Mouse (Mus musculus): ENCODE data around the gene Klf1. TPM values are rescaled to one million over a fixed set of nuclear protein-coding genes. Genes with fewer than 3 reads are reported as not detected.

The Klf1 gene
- total RNA-seq, 2 experiments from 2014 or later = 197 to 228 TPM

Other genes with a start within 250 kb of the Klf1 start
Only the 30 nearest of the 33 such genes appear.
- gene Trmt1, start 215.6 kb upstream of the Klf1 start, total RNA-seq (2014; fragmentation: Nextera tagmentation) = 170 and 181 TPM in 2 replicates
- gene Trmt1, start 215.6 kb upstream of the Klf1 start, total RNA-seq (2017) = 94.9 and 126 TPM in 2 replicates
- 71.6 and 76.7 TPM in 2 replicates for gene Nacc1, start 214.1 kb upstream of the Klf1 start, total RNA-seq (2014; fragmentation: Nextera tagmentation)
- gene Nacc1, start 214.1 kb upstream of the Klf1 start, total RNA-seq (2017) = 35.8 and 51.5 TPM in 2 replicates
- 44.2 and 65.2 TPM in 2 replicates for gene Lyl1, start 200.5 kb upstream of the Klf1 start, total RNA-seq (2014; fragmentation: Nextera tagmentation)
- 9.5 and 10.1 TPM in 2 replicates for gene Lyl1, start 200.5 kb upstream of the Klf1 start, total RNA-seq (2017)
- 25.7 and 28.1 TPM in 2 replicates for gene G430095P16Rik, start 178.9 kb upstream of the Klf1 start, total RNA-seq (2014; fragmentation: Nextera tagmentation)
- 8.2 and 11.4 TPM in 2 replicates for gene G430095P16Rik, start 178.9 kb upstream of the Klf1 start, total RNA-seq (2017)
- gene Nfix, start 101.6 kb upstream of the Klf1 start, total RNA-seq (2014; fragmentation: Nextera tagmentation) = 73.4 and 79.7 TPM in 2 replicates
- gene Nfix, start 101.6 kb upstream of the Klf1 start, total RNA-seq (2017) = 13.3 and 26.0 TPM in 2 replicates
- gene Dand5, start 79.1 kb upstream of the Klf1 start, total RNA-seq (2014; fragmentation: Nextera tagmentation) = 4.7 TPM in 2 replicates
- 3.5 and 3.7 TPM in 2 replicates for gene Dand5, start 79.1 kb upstream of the Klf1 start, total RNA-seq (2017)
- gene Gadd45gip1, start 70.4 kb upstream of the Klf1 start, total RNA-seq (2014; fragmentation: Nextera tagmentation) = 28.3 and 31.1 TPM in 2 replicates
- 53.1 and 61.8 TPM in 2 replicates for gene Gadd45gip1, start 70.4 kb upstream of the Klf1 start, total RNA-seq (2017)
- gene Rad23a, start 61.3 kb upstream of the Klf1 start, total RNA-seq (2014; fragmentation: Nextera tagmentation) = 94.8 and 151 TPM in 2 replicates
- gene Rad23a, start 61.3 kb upstream of the Klf1 start, total RNA-seq (2017) = 38.4 and 43.7 TPM in 2 replicates
- gene Calr, start 55.0 kb upstream of the Klf1 start, total RNA-seq (2014; fragmentation: Nextera tagmentation) = 286 and 320 TPM in 2 replicates
- 1,361 and 1,527 TPM in 2 replicates for gene Calr, start 55.0 kb upstream of the Klf1 start, total RNA-seq (2017)
- 101 and 104 TPM in 2 replicates for gene Farsa, start 44.9 kb upstream of the Klf1 start, total RNA-seq (2014; fragmentation: Nextera tagmentation)
- gene Farsa, start 44.9 kb upstream of the Klf1 start, total RNA-seq (2017) = 151 and 153 TPM in 2 replicates
- gene Syce2, start 29.8 kb upstream of the Klf1 start, total RNA-seq (2014; fragmentation: Nextera tagmentation) = 101 and 135 TPM in 2 replicates
- gene Syce2, start 29.8 kb upstream of the Klf1 start, total RNA-seq (2017) = 98.9 and 102 TPM in 2 replicates
- 34.7 and 51.0 TPM in 2 replicates for gene Gcdh, start 8.0 kb upstream of the Klf1 start, total RNA-seq (2014; fragmentation: Nextera tagmentation)
- gene Gcdh, start 8.0 kb upstream of the Klf1 start, total RNA-seq (2017) = 37.0 and 42.9 TPM in 2 replicates
- gene Dnase2a, start 6.6 kb downstream of the Klf1 start, total RNA-seq (2014; fragmentation: Nextera tagmentation) = 29.1 and 38.8 TPM in 2 replicates
- 26.7 and 42.2 TPM in 2 replicates for gene Dnase2a, start 6.6 kb downstream of the Klf1 start, total RNA-seq (2017)
- 0.45 TPM in 1 of 2 replicates, not detected in the other for gene Mast1, start 35.4 kb downstream of the Klf1 start, total RNA-seq (2014; fragmentation: Nextera tagmentation)
- 0.42 TPM in 1 of 2 replicates, not detected in the other for gene Mast1, start 35.4 kb downstream of the Klf1 start, total RNA-seq (2017)
- not detected in 2 replicates for gene Rtbdn, start 45.1 kb downstream of the Klf1 start, total RNA-seq (2014; fragmentation: Nextera tagmentation)
- not detected in 2 replicates for gene Rtbdn, start 45.1 kb downstream of the Klf1 start, total RNA-seq (2017)
- gene Gm49661, start 67.5 kb downstream of the Klf1 start, total RNA-seq (2014; fragmentation: Nextera tagmentation) = not detected in 2 replicates
- not detected in 2 replicates for gene Gm49661, start 67.5 kb downstream of the Klf1 start, total RNA-seq (2017)
- gene Prdx2, start 67.7 kb downstream of the Klf1 start, total RNA-seq (2014; fragmentation: Nextera tagmentation) = 898 and 1,004 TPM in 2 replicates
- gene Prdx2, start 67.7 kb downstream of the Klf1 start, total RNA-seq (2017) = 1,011 and 1,021 TPM in 2 replicates
- 198 and 202 TPM in 2 replicates for gene Rnaseh2a, start 67.8 kb downstream of the Klf1 start, total RNA-seq (2014; fragmentation: Nextera tagmentation)
- gene Rnaseh2a, start 67.8 kb downstream of the Klf1 start, total RNA-seq (2017) = 119 and 151 TPM in 2 replicates
- gene Junb, start 76.8 kb downstream of the Klf1 start, total RNA-seq (2014; fragmentation: Nextera tagmentation) = 4.1 and 8.0 TPM in 2 replicates
- 57.8 and 74.2 TPM in 2 replicates for gene Junb, start 76.8 kb downstream of the Klf1 start, total RNA-seq (2017)
- 7.7 and 9.6 TPM in 2 replicates for gene Hook2, start 88.7 kb downstream of the Klf1 start, total RNA-seq (2014; fragmentation: Nextera tagmentation)
- gene Hook2, start 88.7 kb downstream of the Klf1 start, total RNA-seq (2017) = 11.0 and 19.9 TPM in 2 replicates
- not detected in 2 replicates for gene Best2, start 112.6 kb downstream of the Klf1 start, total RNA-seq (2014; fragmentation: Nextera tagmentation)
- not detected in 2 replicates for gene Best2, start 112.6 kb downstream of the Klf1 start, total RNA-seq (2017)
- 77.3 and 82.3 TPM in 2 replicates for gene Asna1, start 123.4 kb downstream of the Klf1 start, total RNA-seq (2014; fragmentation: Nextera tagmentation)
- gene Asna1, start 123.4 kb downstream of the Klf1 start, total RNA-seq (2017) = 48.6 and 73.5 TPM in 2 replicates
- gene Trir, start 124.9 kb downstream of the Klf1 start, total RNA-seq (2014; fragmentation: Nextera tagmentation) = 137 and 159 TPM in 2 replicates
- gene Trir, start 124.9 kb downstream of the Klf1 start, total RNA-seq (2017) = 342 and 455 TPM in 2 replicates
- gene Tnpo2, start 135.0 kb downstream of the Klf1 start, total RNA-seq (2014; fragmentation: Nextera tagmentation) = 42.2 and 68.5 TPM in 2 replicates
- gene Tnpo2, start 135.0 kb downstream of the Klf1 start, total RNA-seq (2017) = 20.3 and 28.3 TPM in 2 replicates
- 11.0 and 21.1 TPM in 2 replicates for gene Fbxw9, start 158.1 kb downstream of the Klf1 start, total RNA-seq (2014; fragmentation: Nextera tagmentation)
- gene Fbxw9, start 158.1 kb downstream of the Klf1 start, total RNA-seq (2017) = 1.4 and 5.8 TPM in 2 replicates
- not detected in 2 replicates for gene Gm5741, start 166.1 kb downstream of the Klf1 start, total RNA-seq (2014; fragmentation: Nextera tagmentation)
- not detected in 2 replicates for gene Gm5741, start 166.1 kb downstream of the Klf1 start, total RNA-seq (2017)
- gene Dhps, start 169.8 kb downstream of the Klf1 start, total RNA-seq (2014; fragmentation: Nextera tagmentation) = 69.1 and 99.2 TPM in 2 replicates
- gene Dhps, start 169.8 kb downstream of the Klf1 start, total RNA-seq (2017) = 15.0 and 17.6 TPM in 2 replicates
- gene Wdr83os, start 178.8 kb downstream of the Klf1 start, total RNA-seq (2014; fragmentation: Nextera tagmentation) = 172 and 250 TPM in 2 replicates
- 40.4 and 61.3 TPM in 2 replicates for gene Wdr83os, start 178.8 kb downstream of the Klf1 start, total RNA-seq (2017)
- gene Wdr83, start 179.4 kb downstream of the Klf1 start, total RNA-seq (2014; fragmentation: Nextera tagmentation) = 50.1 and 102 TPM in 2 replicates
- 23.1 and 25.2 TPM in 2 replicates for gene Wdr83, start 179.4 kb downstream of the Klf1 start, total RNA-seq (2017)
- 30.8 and 30.9 TPM in 2 replicates for gene Man2b1, start 181.3 kb downstream of the Klf1 start, total RNA-seq (2014; fragmentation: Nextera tagmentation)
- gene Man2b1, start 181.3 kb downstream of the Klf1 start, total RNA-seq (2017) = 9.8 and 13.8 TPM in 2 replicates